Mouse (Mus musculus): ENCODE results near the gene Banf1. TPM values are rescaled to one million over a fixed set of nuclear protein-coding genes. Genes with fewer than 3 reads are reported as not detected.
"Not testable (repeated sequence)": the region's sequence is repeated elsewhere in the genome, so short reads cannot be mapped to it uniquely, and the experiment has no call there.

The Banf1 gene
- total RNA-seq, 2 experiments from 2014 or later: 68.5 to 504 TPM

DNA sequence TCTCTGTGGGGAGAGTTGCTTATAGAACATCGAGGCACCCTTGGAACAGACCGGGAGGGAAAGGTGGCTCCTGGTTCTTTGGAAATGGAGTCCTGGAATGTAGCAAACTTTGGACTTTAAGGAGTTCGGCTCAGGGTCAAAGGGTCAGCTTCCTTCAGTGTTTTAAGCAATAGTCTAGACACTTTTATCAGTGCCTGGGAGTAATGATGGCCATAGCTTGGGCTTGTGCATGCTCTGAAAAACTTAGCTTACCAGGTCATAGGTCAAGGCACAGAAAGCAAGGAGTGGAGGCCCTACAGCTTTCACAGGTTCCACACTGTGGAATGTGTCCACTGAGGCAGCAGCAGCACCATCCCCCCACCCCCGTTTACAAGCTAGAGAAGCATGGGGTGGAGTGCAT lies 7.8 kb upstream of the Banf1 start:
- ATAC-seq (replicated peaks; ENCODE audit: poor library complexity): no peak

DNA sequence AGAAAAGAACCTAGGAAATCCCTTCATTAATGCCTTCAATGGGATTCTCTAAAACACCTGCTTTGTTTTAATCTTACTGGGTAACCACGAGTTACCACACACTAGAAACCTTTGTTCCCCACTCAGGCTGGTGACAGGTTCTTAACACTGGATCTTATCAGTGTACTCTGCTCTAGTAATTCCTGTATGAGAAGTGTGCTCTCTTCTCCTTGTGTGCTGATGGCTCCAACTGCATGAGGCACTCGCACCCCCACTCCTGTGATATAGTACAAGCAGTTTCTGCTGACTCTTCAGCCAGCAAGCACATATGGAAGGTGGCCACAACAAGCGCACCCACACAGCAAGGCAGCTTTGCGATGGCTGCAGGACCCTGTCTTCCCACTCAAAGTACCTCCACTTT lies 7.2 kb upstream of the Banf1 start:
- ATAC-seq (replicated peaks; ENCODE audit: poor library complexity): no peak

DNA sequence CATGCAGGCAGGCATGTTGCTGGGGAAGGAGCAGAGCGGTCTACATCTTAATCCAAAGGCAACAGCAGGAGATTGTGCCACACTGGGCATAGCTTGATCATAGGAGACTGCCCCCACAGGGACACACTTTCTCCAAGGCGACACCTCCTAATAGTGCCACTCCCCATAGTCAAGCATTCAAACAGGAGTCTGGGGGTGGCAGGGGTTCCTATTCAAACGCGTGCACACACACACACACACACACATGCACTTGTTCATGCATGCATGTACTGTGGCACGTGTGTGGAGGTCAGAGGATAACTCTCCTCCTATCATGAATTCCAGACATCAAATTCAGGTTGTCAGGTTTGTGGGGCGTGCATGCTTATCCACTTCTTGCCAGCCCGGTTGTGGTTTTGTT lies 5.8 kb upstream of the Banf1 start:
- ATAC-seq (replicated peaks; ENCODE audit: poor library complexity): no peak

- no peak for ATAC-seq (replicated peaks; ENCODE audit: poor library complexity)
These were observed 4.0 kb upstream of the Banf1 start for GRCm38 (mm10) chr19:5370932-5371331.

- ATAC-seq (replicated peaks; ENCODE audit: poor library complexity): peak; percentile 28; the same call in 1 of the 2 replicates
These were observed 487 bp upstream of the Banf1 start for GRCm38 (mm10) chr19:5367455-5367854.

- peak; percentile 73 for ATAC-seq (replicated peaks; ENCODE audit: poor library complexity)
These were observed 554 bp downstream of the Banf1 start, which contains the start of gene Eif1ad for GRCm38 (mm10) chr19:5366175-5367052. Gene Eif1ad, plus strand, starts transcription at chr19:5366741.

- ATAC-seq (replicated peaks; ENCODE audit: poor library complexity): no peak
These were observed 1.2 kb downstream of the Banf1 start for GRCm38 (mm10) chr19:5365751-5366150.

DNA sequence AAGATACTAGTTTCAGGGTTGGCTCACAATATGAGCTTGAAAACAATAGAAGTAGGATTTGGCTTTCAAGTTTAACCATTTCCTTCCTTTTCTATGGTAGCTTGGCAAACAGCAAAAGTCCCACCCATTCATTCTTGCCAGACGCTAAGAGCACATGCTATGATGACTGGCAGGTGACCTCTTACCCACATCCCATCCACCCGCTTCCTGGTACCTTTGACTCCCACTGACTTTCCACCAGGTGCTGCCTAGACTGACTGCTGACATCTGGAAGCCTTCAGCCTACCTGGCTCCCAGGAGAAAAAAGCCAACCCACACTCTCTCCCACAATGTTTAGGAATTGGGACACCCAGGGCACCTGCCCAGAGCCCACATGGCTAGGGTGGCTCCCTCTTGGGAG lies 2.8 kb downstream of the Banf1 start:
- ATAC-seq (replicated peaks; ENCODE audit: poor library complexity): no peak

DNA sequence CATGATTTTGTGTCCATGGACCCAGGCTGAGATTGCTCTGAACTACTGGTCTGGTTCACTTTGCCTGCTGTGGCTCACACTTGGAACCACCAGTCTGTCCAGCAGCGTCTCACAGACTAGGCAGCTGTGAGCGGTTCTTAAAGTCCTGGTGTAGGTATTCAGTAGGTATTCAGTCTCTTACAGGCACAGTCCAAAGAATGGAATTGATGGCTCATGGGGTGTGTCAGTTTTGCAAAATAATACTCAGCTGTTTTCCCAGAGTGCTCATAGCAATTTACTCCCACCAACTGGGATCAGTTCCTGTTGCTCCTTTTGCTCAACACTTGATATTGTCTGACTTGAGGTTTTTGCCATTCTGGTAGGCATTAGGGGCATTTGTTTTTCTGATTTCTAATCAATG lies 4.8 kb downstream of the Banf1 start:
- ATAC-seq (replicated peaks; ENCODE audit: poor library complexity): no peak

DNA sequence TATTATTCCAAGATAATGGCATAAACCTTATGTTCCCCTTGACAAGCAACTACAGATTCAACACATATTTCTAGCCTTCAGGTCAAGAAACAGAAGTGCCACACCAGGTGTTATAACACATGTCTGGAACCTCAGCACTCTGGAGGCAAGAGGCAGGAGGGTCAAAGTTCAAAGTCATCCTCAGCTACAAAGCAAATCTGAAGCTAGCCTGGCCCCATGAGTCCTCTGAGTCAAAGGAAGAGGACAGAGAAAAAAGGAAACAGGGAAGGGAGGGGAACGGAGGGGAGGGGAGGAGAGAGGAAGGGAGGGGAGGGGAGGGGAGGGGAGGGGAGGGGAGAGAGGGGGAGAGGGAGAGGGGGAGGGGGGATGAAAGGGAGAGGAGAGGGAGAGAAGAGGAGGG lies 10.9 kb downstream of the Banf1 start:
- ATAC-seq (replicated peaks; ENCODE audit: poor library complexity): no peak

DNA sequence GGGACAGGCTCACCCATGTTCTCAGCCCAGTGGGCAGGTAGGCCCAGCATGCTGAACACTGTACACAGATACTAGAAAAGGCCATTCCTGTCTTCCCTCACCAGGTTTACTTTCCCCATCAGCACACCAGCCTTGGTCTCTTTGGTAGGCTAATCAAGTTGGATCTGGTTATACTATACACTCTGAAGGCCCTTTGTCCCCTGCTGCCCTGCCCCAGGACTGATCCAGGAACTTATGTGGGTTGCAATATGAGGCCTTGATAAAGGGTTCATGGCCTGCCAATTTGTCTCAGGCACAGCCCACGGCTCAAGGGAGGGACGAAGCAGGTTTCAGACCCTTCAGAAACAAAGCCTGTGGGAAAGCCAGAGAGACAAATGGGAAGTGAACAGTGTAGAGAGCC lies 13.4 kb downstream of the Banf1 start:
- no peak for ATAC-seq (replicated peaks; ENCODE audit: poor library complexity)

DNA sequence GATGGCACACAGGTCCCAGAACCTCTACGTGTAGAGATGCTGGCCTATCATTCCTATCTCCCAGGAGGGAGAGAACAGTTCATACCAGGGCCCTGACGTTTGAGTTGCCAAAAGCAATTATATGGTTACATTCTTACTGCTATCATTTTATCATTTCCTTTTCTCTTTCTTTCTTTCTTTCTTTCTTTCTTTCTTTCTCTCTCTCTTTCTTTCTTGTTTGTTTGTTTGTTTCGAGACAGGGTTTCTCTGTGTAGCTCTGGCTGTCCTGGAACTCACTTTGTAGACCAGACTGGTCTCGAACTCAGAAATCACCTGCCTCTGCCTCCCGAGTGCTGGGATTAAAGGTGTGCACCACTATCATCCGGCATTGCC lies 17.5 kb downstream of the Banf1 start, which contains the start of gene Cst6:
Gene Cst6 (minus strand): TSS at position 73 of the 372 bp plus-strand sequence.
- ATAC-seq (replicated peaks; ENCODE audit: poor library complexity): not testable (repeated sequence)

- peak; percentile 86 for ATAC-seq (replicated peaks; ENCODE audit: poor library complexity)
These were observed 18.2 kb downstream of the Banf1 start for GRCm38 (mm10) chr19:5348526-5349501.

GRCm38 (mm10) chr19:5348064-5348463 lies 18.9 kb downstream of the Banf1 start:
- ATAC-seq (replicated peaks; ENCODE audit: poor library complexity): no peak

DNA sequence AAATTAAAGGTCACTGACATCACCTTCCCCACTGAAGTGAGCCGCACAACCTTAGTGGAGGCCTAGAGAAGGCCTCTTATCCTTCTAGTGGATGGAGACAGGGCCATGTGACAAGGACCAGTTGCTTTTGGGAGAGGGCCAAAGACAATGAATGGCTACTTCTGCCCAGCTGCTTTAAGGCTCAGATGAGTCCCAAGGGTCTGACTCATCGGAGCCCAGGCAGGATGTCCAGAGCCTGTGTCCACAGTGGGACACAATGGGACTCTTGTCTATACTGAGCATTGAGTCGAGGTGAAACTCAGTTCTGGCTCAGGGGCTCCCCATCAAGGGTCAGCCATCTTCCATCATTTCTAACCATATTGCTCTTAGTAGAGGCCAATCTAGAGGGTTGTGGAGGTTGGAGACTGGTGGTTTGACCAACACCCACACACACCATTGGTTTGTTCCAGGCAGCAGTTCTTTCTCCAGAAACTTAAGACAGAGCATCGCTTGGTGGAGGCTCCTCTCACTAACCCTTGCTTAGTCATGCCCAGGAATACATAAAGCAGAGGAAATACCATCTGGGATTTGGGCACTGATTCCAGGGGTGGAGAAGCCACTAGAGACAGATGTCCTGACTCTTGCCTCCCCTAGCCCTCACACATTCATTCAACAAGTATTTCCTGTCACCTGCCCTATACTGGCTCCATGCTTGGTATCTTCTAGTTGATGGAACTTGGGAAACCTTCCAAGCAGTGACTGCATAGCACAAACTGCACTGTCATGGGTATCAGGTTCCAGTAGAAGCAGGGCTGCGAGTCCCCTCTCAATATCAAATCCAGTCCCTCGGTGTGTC lies 21.5 kb downstream of the Banf1 start:
- no peak for ATAC-seq (replicated peaks; ENCODE audit: poor library complexity)

DNA sequence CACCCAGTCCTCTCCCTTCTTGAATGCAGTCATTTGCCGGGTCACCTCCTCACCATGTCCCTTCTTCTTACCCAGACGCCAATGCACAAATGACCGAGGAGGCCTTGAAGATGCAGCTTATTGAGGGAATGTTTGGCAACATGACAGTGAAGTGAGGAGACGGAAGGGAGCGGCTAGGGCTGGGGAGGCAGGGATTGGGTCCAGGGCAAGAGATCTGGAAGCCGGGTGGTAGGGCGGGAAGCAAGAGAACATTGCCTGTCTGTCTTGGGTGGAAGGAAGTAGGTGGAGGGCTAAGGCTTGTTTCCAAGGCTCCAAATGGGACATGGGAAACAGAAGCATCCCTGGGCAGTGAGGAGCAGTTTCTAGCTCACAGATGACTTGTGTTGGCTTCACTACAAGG lies 25.6 kb downstream of the Banf1 start:
- no peak for ATAC-seq (replicated peaks; ENCODE audit: poor library complexity)

- peak; percentile 84 for ATAC-seq (replicated peaks; ENCODE audit: poor library complexity)
These were observed 29.0 kb downstream of the Banf1 start for GRCm38 (mm10) chr19:5337975-5338374.

GRCm38 (mm10) chr19:5335441-5335840 lies 31.5 kb downstream of the Banf1 start, which contains the start of gene Catsper1:
Gene Catsper1, plus strand, starts transcription at chr19:5335741.
- no peak for ATAC-seq (replicated peaks; ENCODE audit: poor library complexity)

DNA sequence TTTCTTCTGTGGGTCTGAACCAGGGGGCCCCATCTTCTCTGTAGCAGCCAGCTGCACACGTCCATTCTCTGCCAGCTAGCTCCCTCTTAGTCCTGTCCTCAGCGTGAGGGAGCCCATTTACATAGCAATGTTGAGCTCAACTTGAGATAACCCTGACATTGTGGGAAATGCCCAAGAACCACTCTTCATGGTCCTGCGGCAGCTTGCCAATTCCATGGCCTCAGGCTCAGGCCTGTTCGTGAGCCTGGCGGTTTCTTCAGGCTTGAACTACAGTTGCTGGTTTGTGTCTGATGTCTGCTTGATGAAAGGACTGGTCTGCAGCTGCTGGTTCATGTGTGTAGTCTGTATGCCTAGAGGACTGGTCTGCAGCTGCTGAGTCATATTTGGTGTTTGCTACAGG lies 32.2 kb downstream of the Banf1 start:
- no peak for ATAC-seq (replicated peaks; ENCODE audit: poor library complexity)

DNA sequence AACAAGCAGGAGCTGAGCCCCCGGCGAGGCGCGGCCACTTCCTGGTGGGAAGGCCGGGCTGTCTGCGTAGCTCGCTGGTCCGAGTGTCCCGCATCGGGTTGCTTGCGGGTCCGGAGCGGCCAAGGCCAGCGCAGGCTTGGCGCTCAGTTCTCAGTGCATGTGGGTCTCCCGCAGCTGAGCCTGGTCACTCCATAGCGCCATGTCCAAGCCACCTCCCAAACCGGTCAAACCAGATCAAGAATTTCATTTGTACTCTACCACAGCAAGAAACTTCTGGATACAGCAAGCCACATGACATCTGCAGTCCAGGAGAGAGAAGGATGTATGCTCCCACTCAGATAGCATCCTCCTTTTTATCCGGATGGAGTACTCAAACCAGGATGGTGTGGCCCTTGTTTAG lies 39.0 kb downstream of the Banf1 start:
- no peak for ATAC-seq (replicated peaks; ENCODE audit: poor library complexity)

DNA sequence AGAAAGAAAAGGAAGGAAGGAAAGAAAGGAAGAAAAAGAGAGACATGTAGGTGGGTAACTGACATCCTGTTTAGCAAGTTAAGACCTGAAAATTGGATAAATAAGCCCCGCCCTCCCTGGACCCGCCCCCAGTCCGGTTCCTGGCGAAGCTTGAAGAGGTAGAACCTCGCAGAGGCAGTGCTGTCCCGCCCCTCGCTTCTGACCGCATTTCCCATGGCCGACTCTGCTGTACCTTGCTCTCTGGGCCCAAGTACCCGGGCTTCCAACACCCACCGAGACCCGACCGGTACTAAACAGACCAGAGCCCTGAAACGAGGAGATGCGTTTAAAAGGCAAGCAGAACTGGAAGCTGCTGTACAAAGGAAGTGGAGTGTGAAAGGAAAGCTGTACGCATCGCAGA lies 43.2 kb downstream of the Banf1 start:
- ATAC-seq (replicated peaks; ENCODE audit: poor library complexity): 0 out of 2 replicates have a peak, but pooled peaks have one; percentile 48
